Mouse (Mus musculus) megakaryocyte, embryonic 14.5 days (primary cell): Measurements from ENCODE around the gene B3gntl1.

Experiments
- FLI1 ChIP-seq: IDR thresholded peaks from 2 replicates; pipeline ENCODE4 v1.6.1; 2012; ENCODE audit warnings: low read length, inconsistent platforms, mixed read lengths
- GATA1 ChIP-seq: IDR thresholded peaks from 3 replicates; pipeline ENCODE4 v1.6.1; 2012; ENCODE audit warnings: mixed read lengths, low read length, inconsistent platforms, borderline replicate concordance

DNA sequence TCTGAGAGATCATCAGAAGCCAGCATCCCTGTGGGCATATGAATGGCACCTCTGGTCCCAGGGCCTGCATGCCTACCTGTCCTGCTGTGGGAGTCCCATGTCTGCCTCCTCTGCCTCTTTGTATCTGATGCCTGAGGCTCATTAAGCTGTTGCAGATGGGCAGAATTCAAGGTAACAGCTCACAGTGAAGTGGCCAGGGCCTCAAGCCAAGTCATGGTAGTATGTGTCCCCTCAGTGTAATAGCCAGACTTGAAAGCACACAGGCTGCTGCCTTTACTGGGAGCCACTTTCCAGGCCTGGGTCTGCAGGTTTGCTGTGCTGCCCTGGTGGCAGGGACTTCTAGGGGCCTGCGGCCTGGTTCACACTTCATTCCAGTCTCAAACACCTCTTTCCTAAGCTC, 55.6 kb downstream of the B3gntl1 start:
- TF ChIP-seq FLI1: no peak
- no peak for TF ChIP-seq GATA1
